Mouse (Mus musculus) midbrain, embryonic 14.5 days (tissue): ENCODE data around the gene Il17rd. TPM values are rescaled to one million over a fixed set of nuclear protein-coding genes. Genes with fewer than 3 reads are reported as not detected.

Experiments used
- ATAC-seq: fragments of 200-750 bp; cut with Nextera tagmentation; 2 replicates; pipeline ENCODE4 v1.8.0; 2017; ENCODE audit warnings: moderate number of reproducible peaks, moderate library complexity; ENCODE audit not compliant: low FRiP score, low TSS enrichment
- DNase-seq: peaks from one replicate; pipeline ENCODE4 v3.0.0-alpha.2; 2015
- H3K27ac ChIP-seq: fragments of 300-500 bp; sonication (generic); replicated peaks from 2 replicates; pipeline ENCODE4 v1.5.1; 2014; ENCODE audit warnings: mild to moderate bottlenecking, low read depth, low read length, moderate library complexity
- H3K27me3 ChIP-seq: fragments of 300-500 bp; sonication (generic); 2 replicates; pipeline ENCODE4 v1.6.1; 2014; ENCODE audit warnings: low read length, control low read depth, mixed read lengths; ENCODE audit not compliant: control insufficient read depth, insufficient read depth
- H3K36me3 ChIP-seq: fragments of 300-500 bp; sonication (generic); 2 replicates; pipeline ENCODE4 v1.6.1; 2014; ENCODE audit warnings: low read length, control low read depth; ENCODE audit not compliant: control insufficient read depth, insufficient read depth
- H3K4me1 ChIP-seq: fragments of 300-500 bp; sonication (generic); 2 replicates; pipeline ENCODE4 v1.6.1; 2014; ENCODE audit warnings: mild to moderate bottlenecking, antibody characterized with exemption, low read length, control low read depth; ENCODE audit not compliant: control insufficient read depth, insufficient read depth
- H3K4me2 ChIP-seq: fragments of 300-500 bp; sonication (generic); 2 replicates; pipeline ENCODE4 v1.6.1; 2014; ENCODE audit warnings: mild to moderate bottlenecking, low read length, moderate library complexity
- H3K4me3 ChIP-seq: fragments of 300-500 bp; sonication (generic); replicated peaks from 2 replicates; pipeline ENCODE4 v1.5.1; 2014; ENCODE audit warnings: low read depth, low read length
- H3K9ac ChIP-seq: fragments of 300-500 bp; sonication (generic); replicated peaks from 2 replicates; pipeline ENCODE4 v1.6.1; 2014; ENCODE audit warnings: mild to moderate bottlenecking, low read length, moderate library complexity
- H3K9me3 ChIP-seq: fragments of 300-500 bp; sonication (generic); 2 replicates; pipeline ENCODE4 v1.6.1; 2016; ENCODE audit warnings: low read length, control low read depth, mixed read lengths; ENCODE audit not compliant: control insufficient read depth
- WGBS: fragments of 180-500 bp; shearing (Covaris S2); extraction: QIAGEN DNeasy Blood & Tissue Kit; methylation state at CpG from one replicate; pipeline ENCODE4 v1.1.7; 2014; 5-methylcytosine and 5-hydroxymethylcytosine counted together
- polyA plus RNA-seq: library from polyadenylated mRNA; unstranded; fragments of >200 nt; fragmentation: Nextera tagmentation; extraction: Ambion mirVana; gene quantifications from 2 replicates; pipeline ENCODE4 v1.2.1, GENCODE M21; 2014

Il17rd gene
- polyA plus RNA-seq, 1 experiment from 2014 or later, result 2.9 TPM

DNA sequence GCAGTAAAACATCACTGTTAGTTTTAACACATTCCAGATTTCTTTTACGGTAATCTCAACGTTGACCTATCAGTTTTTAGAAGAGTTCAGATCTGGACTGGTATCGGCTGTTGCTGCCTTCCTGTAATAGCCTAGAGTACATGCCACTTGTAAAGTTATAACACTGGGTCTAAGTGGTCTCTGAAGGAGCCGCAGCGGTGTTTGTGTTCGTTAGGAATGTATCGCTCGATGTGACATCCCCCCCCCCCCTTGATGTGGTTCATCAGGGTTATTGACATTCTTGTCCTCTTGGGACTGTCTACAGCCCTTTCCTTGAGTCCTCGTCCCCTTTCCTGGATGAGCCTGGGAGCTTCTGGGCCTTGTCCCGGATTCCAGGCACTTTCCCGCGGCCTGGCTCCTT is 1.7 kb downstream of the Il17rd start:
- Histone ChIP-seq H3K9me3 (no peaks in the 10 kb centered on the region), H3K36me3 (no peaks in the 10 kb centered on the region), H3K27me3 (peaks cover 14% of the 10 kb centered on the region; the same call in 1 of the 2 replicates), H3K4me2 (peak overlapping the region; percentile 97), H3K4me3 (peak overlapping the region; percentile 72), H3K27ac (no peak overlapping the region), H3K4me1 (0 out of 2 replicates have a peak, but pooled peaks cover 3% of the 10 kb centered on the region), H3K9ac (no peak overlapping the region)
- WGBS, result 10% methylated on average over 12 of the region's 12 CpGs
- ATAC-seq, result no peak
- no peak for DNase-seq

DNA sequence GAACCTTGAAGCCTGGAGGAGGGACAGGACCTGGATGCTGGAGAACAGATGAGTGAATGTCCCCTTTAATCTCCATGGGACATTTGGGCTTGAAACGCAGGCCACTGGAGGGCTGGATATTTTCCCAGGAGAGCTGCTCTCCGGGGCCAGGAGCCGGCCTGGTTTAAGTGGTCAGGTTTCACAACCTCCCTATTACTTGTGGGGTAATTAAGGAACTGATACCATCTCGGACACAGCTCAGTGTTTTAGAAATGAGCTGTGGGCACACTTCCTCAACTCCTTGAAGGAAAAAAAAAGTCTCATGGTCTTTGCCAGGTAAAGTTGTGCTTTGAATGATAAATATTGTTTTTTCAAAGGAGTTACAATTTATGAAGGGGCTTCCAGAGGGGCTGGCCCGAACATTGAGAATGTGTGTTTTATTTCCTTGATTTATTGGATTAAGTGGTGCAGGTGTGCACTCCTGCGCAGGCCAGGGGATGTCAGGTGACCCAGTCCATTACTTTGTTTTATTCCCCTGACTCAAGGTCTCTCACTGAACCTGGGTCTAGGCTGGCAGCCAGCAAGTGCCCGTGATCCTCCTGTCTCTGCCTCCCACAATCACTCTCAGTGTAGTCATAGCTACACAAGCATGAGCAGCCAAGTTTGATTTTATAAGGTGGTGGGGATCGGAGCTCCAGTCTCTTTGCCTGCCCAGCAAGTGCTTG is 3.7 kb downstream of the Il17rd start:
- Histone ChIP-seq H3K27me3 (peaks cover 14% of the 10 kb centered on the region; the same call in 1 of the 2 replicates), H3K4me2 (no peak overlapping the region), H3K27ac (no peak overlapping the region), H3K4me3 (no peak overlapping the region), H3K4me1 (0 out of 2 replicates have a peak, but pooled peaks cover 3% of the 10 kb centered on the region), H3K9me3 (no peaks in the 10 kb centered on the region), H3K36me3 (no peaks in the 10 kb centered on the region), H3K9ac (no peak overlapping the region)
- ATAC-seq (no peak), DNase-seq (no peak)
- 43% methylated on average over 8 of the region's 8 CpGs for WGBS

DNA sequence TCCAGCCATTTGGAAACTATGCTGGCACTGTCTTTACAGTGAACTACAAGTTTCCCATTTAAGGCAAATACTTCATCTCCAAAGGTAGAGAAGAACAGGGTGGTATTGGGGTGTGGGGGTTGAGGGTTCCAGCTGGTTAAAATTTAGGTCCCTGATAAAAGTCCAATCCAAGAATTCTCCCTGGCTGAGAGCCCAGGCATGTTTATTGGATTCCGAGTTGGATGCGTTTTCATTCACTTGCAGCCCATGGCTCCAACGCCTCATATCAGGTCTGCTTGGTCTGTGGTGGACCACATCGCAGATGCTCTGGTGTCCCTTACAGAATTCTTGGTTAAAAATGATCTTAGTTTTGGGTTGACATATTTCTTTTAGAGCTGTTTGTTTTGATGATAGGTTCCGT is 4.7 kb downstream of the Il17rd start:
- ATAC-seq (no peak), DNase-seq (no peak)
- no peaks in the 10 kb centered on the region for H3K36me3 ChIP-seq

DNA sequence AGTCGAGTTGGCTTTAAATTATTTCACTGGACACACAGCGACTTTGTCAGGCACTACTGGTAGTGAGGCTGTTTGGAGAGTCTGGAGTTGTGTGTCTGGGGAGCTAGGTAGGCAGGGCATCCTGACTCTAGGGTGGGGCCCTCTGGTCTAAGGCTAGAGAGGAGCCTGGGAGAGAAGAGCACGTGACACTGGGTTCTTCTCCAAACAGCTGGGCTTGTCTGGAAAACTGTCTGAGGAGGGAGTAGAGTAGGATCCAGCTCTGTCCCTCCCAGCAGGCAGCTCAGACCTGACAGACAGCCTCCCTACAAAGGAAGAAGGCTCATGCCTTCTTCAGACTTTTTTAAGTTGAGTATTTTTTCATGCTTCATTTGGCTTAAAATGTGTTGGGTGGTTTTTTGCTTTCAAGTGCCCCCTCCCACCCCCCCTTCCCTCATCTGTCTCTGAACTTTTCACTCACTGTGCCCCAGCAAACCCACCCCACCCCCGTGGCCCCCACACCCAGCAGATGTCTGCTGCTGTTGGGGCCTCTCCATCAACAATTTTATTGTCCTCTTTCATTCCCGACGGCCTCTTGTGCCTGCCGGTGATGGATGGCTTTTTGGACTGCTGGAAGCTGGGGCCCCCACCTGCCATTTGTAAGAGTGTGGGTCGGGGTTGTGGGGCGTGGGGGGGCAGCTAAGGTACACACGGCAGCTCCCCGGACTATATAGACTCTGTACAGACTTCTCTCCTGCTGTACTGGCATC is 5.7 kb downstream of the Il17rd start:
- H3K9ac ChIP-seq, result no peak overlapping the region
- no peaks in the 10 kb centered on the region for H3K9me3 ChIP-seq
- 5% methylated on average over 11 of the region's 11 CpGs for WGBS
- no peak for DNase-seq
- peaks cover 22% of the 10 kb centered on the region for H3K27me3 ChIP-seq
- no peaks in the 10 kb centered on the region for H3K36me3 ChIP-seq
- H3K4me3 ChIP-seq, result no peak overlapping the region
- no peak overlapping the region for H3K27ac ChIP-seq
- no peak overlapping the region for H3K4me2 ChIP-seq
- no peak for ATAC-seq
- 0 out of 2 replicates have a peak, but pooled peaks cover 12% of the 10 kb centered on the region for H3K4me1 ChIP-seq

More for the DNA sequence above, 4.7 kb downstream of the Il17rd start:
- 0 out of 2 replicates have a peak, but pooled peaks cover 7% of the 10 kb centered on the region for H3K4me1 ChIP-seq
- peaks cover 17% of the 10 kb centered on the region for H3K27me3 ChIP-seq
- no peaks in the 10 kb centered on the region for H3K9me3 ChIP-seq
- WGBS, result 50% methylated on average over 5 of the region's 5 CpGs
- H3K9ac ChIP-seq, result no peak overlapping the region
- H3K27ac ChIP-seq, result no peak overlapping the region
- H3K4me3 ChIP-seq, result no peak overlapping the region
- no peak overlapping the region for H3K4me2 ChIP-seq

DNA sequence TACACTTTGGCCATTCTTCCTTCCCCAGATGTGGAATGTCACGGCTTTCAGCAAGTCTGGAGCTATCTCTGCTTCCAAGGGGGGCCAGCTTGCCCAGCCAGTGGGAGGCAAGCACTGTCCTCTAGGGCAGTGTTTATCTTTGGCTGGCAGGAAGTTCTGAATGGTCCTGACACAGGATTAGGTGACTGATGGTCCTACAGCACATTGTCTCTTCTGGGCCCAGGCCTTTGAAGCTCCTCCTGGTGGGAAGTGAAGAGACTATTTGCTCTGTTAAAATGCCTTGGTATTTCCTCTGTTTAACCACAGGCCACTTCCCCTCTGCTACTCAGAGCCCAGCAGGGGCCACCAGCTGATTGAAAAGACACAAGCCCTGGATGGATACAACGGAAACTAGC is 6.2 kb downstream of the Il17rd start:
- 8% methylated on average over 2 of the region's 2 CpGs for whole genome bisulfite sequencing
- Histone ChIP-seq H3K4me3 (no peak overlapping the region), H3K4me1 (peaks cover 14% of the 10 kb centered on the region; the same call in 1 of the 2 replicates), H3K27ac (no peak overlapping the region), H3K9ac (no peak overlapping the region), H3K36me3 (no peaks in the 10 kb centered on the region), H3K27me3 (peaks cover 18% of the 10 kb centered on the region), H3K4me2 (no peak overlapping the region), H3K9me3 (no peaks in the 10 kb centered on the region)
- DNase-seq (no peak), ATAC-seq (no peak; the same call in 1 of the 2 replicates)

DNA sequence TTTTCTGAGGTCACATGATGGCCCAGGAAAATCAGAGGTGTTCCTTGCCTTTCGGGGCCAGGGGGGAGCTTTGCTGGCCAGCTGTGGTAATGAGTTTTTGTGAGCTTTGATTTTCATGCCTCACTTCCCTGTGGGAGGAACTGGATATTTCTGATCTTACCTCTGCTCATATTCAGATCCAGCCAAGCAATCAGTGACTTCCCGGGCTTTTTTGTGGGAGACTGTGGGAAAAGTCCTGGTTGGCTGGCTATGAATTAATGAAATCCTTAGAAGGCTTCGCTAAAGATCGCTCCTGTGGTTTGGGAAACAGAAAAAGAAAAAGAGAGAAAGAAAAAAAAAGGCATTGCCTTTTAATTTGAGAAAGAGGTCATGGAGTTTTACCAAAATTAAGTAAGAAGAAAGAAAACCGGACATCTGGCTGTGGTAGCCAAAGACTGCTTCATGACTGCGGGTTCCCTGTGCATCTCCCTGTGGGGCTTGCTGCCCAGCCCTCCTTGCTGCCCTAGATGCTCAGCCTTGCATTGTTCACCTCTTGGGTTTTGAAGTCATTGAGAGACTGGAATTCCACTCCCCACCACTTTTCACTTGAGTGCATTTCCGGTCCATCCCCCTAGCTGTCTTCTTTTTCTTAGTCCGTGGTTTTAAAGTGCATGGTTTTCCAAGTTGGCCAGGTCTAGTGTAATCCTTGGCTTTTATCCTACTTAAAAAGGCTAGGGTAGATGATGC is 9.7 kb downstream of the Il17rd start:
- Histone ChIP-seq H3K4me1 (peaks cover 30% of the 10 kb centered on the region), H3K4me3 (no peak overlapping the region), H3K9me3 (no peaks in the 10 kb centered on the region), H3K4me2 (no peak overlapping the region), H3K36me3 (no peaks in the 10 kb centered on the region), H3K27ac (no peak overlapping the region), H3K27me3 (peaks cover 14% of the 10 kb centered on the region), H3K9ac (no peak overlapping the region)
- DNase-seq (no peak), ATAC-seq (no peak)
- WGBS, result 12% methylated on average over 8 of the region's 8 CpGs

DNA sequence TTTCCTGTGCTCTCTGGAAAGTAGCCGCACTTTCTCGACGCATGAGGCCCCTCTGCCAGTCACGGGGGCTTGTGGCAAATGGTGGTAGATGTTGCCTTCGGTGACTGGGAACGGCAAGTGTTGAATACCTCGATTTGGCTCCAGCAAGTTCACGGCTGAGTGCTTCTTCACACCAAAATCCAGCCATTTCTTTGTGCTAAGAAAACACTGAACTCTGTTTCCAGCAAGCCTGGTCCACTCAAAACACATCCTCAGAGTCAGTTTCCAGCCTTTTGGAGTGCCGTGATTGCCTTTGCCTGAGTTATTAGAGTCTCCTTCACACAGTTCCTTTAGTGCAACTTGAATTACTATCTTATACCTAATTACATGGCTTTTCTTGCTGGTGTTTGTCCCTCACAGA is 11.3 kb downstream of the Il17rd start:
- Histone ChIP-seq H3K9ac (no peak overlapping the region), H3K4me1 (peaks cover 27% of the 10 kb centered on the region), H3K9me3 (no peaks in the 10 kb centered on the region), H3K4me2 (no peak overlapping the region), H3K4me3 (no peak overlapping the region), H3K36me3 (no peaks in the 10 kb centered on the region), H3K27ac (peak overlapping the region; percentile 32), H3K27me3 (peaks cover 14% of the 10 kb centered on the region)
- 5% methylated on average over 9 of the region's 9 CpGs for WGBS
- ATAC-seq (peak; percentile 14; the same call in 1 of the 2 replicates), DNase-seq (no peak)

DNA sequence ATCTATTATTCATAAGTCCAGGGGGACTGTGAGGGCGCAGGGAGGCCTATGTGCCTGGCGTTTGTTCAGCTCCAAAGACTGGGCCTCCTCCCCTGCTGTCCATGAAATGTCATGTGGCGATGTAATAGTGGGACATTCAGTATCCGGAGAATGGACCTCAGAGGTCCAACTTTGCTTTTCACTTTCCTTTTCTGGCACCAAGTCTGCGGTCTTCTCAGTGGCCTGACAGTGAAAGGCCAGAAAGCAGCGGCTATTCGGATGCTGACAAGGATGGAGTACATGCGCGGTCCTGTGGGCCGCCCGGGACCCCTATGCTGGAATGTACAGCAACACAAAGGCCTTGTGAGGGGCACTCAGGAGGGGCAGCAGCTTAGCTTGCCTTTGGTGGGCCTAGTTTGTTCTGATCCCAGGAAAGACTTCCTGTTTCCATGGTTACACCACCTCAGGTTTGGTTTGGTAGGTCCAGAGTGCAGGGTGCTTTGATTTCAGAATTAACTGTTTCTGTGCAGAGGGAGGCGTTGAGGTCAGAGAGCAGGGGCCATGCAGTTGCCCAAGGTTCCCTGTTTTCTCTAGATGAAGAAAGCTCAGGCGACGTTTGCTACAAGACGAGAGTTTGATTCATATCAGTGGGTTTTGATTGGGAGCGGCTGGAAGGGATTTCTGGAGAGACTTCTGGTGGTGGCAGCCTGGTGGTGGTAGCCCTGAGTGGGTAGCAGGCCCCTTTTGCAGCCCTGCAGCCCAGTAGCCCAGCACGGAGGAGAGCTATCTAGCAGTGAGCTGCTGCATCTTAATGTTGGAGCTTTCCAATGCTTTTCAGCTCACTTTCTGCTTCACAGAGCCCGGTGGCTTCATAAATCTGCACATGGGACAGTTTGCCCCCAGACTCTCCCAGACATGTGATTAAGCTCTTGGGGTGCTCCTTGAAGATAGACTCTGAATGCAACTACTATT is 12.1 kb downstream of the Il17rd start:
- 6% methylated on average over 18 of the region's 18 CpGs for WGBS
- peak overlapping the region; percentile 17; the same call in 1 of the 2 replicates for H3K9ac ChIP-seq
- ATAC-seq, result peak; percentile 67
- H3K4me2 ChIP-seq, result peak overlapping the region; percentile 38
- DNase-seq, result peak; percentile 67
- peaks cover 27% of the 10 kb centered on the region for H3K4me1 ChIP-seq
- no peaks in the 10 kb centered on the region for H3K36me3 ChIP-seq
- H3K9me3 ChIP-seq, result no peaks in the 10 kb centered on the region
- no peak overlapping the region for H3K4me3 ChIP-seq
- H3K27ac ChIP-seq, result peak overlapping the region; percentile 65
- peaks cover 14% of the 10 kb centered on the region for H3K27me3 ChIP-seq
